In the genomic region with DNA sequence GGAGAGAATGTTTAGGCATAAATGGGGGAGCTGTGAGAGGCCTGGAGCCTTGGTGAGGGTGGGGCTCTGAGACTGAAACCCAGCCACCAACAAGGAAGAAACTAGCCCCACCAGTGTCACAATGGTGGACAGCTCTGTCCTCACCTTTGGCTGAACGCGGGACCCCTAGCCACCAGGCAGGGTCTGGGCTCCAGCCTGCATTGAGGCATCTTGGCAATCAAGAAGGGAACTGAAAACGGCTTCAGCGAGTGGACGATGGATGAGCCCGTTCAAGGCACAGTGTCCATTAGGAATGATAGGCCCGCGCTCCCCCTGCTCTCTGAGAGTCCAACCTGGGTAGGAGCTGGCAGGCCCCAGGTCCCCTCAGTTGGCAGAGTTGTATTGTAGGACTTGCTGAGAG, we compare ENCODE assay signal across 7 mouse cellular contexts. TPM values are rescaled to one million over a fixed set of nuclear protein-coding genes. Genes with fewer than 3 reads are reported as not detected.
DNase-seq lines count a peak whose midpoint lies in the region; ATAC-seq and TF ChIP-seq lines count a peak whose summit lies in the region.
"Not testable (repeated sequence)": the region's sequence is repeated elsewhere in the genome, so short reads cannot be mapped to it uniquely, and the experiment has no call there.

No protein-coding gene starts in this region.

- not testable (repeated sequence) for H3K27me3 ChIP-seq in ES-Bruce4 (ENCODE audit: control insufficient read depth, insufficient read depth, low read length, poor library complexity, severe bottlenecking); heart, embryonic 11.5 days (ENCODE audit: control insufficient read depth, insufficient read depth, low read length); kidney, embryonic 15.5 days; liver, postnatal 0 days (ENCODE audit: insufficient read depth, low read length); lung, embryonic 16.5 days (ENCODE audit: control insufficient read depth, insufficient read depth, low read depth, low read length)

- peak overlapping the region; percentile 21; the same call in 1 of the 2 replicates for H3K4me3 ChIP-seq in ES-Bruce4 (ENCODE audit: low read depth, low read length)
- not testable (repeated sequence) for H3K4me3 ChIP-seq in heart, embryonic 11.5 days (ENCODE audit: low read depth, low read length); kidney, embryonic 15.5 days (replicated peaks); liver, postnatal 0 days (ENCODE audit: low read depth, low read length); lung, embryonic 16.5 days (ENCODE audit: low read length)

- WGBS in heart, embryonic 11.5 days (ENCODE audit: insufficient replicate concordance), result 37% methylated on average over 8 of the region's 8 CpGs
- WGBS in kidney, embryonic 15.5 days, result 54% methylated on average over 8 of the region's 8 CpGs
- 60% methylated on average over 8 of the region's 8 CpGs for WGBS in liver, postnatal 0 days (ENCODE audit: insufficient replicate concordance)
- WGBS in lung, embryonic 16.5 days, result 38% methylated on average over 8 of the region's 8 CpGs

- not testable (repeated sequence) for TF ChIP-seq CTCF in ES-Bruce4 (IDR thresholded peaks at IDR 0.05; ENCODE audit: low read depth, low read length); liver, postnatal 0 days (IDR thresholded peaks at IDR 0.05; ENCODE audit: low read depth)

- not testable (repeated sequence) for H3K27ac ChIP-seq in ES-Bruce4 (ENCODE audit: insufficient read depth, low read length); heart, embryonic 11.5 days (ENCODE audit: low read depth, low read length); kidney, embryonic 15.5 days; liver, postnatal 0 days (ENCODE audit: low read depth); lung, embryonic 16.5 days (ENCODE audit: low read length)

- H3K4me1 ChIP-seq in ES-Bruce4 (ENCODE audit: control insufficient read depth, insufficient read depth, low read length); heart, embryonic 11.5 days (ENCODE audit: control insufficient read depth, insufficient read depth, low read length): not testable (repeated sequence)
- peaks cover 24% of the 10 kb centered on the region for H3K4me1 ChIP-seq in kidney, embryonic 15.5 days
- peaks cover 15% of the 10 kb centered on the region for H3K4me1 ChIP-seq in liver, postnatal 0 days (ENCODE audit: insufficient read depth)
- peaks cover 19% of the 10 kb centered on the region for H3K4me1 ChIP-seq in lung, embryonic 16.5 days (replicated peaks; ENCODE audit: control insufficient read depth, insufficient read depth, low read length)

- not testable (repeated sequence) for H3K9ac ChIP-seq in ES-Bruce4 (ENCODE audit: low read depth, poor library complexity, severe bottlenecking); heart, embryonic 11.5 days (ENCODE audit: low read depth, low read length); kidney, embryonic 15.5 days; liver, postnatal 0 days (replicated peaks); lung, embryonic 16.5 days (ENCODE audit: low read length)

- ATAC-seq in heart, embryonic 11.5 days (replicated peaks; ENCODE audit: insufficient number of reproducible peaks, low FRiP score, low TSS enrichment); kidney, embryonic 15.5 days (replicated peaks; ENCODE audit: low FRiP score); liver, postnatal 0 days; lung, embryonic 16.5 days (ENCODE audit: low read depth): not testable (repeated sequence)

- DNase-seq in cerebellum, adult 9-10 months, result peak; percentile 43
- DNase-seq in embryo, embryonic 9.5 days (ENCODE audit: extremely low spot score), result peak; percentile 18
- DNase-seq in liver, postnatal 0 days, result peak; percentile 11

- TF ChIP-seq POLR2A in ES-Bruce4 (IDR thresholded peaks at IDR 0.05; ENCODE audit: insufficient read depth, low read length), result not testable (repeated sequence)

- TF ChIP-seq EP300 in ES-Bruce4 (IDR thresholded peaks at IDR 0.05; ENCODE audit: insufficient read depth, low read depth, low read length); liver, postnatal 0 days (IDR thresholded peaks at IDR 0.05; ENCODE audit: low read depth): not testable (repeated sequence)

- H3K9me3 ChIP-seq in ES-Bruce4 (replicated peaks; ENCODE audit: control insufficient read depth, insufficient read depth, low read length, poor library complexity, severe bottlenecking); heart, embryonic 11.5 days (replicated peaks; ENCODE audit: control insufficient read depth, low read length); kidney, embryonic 15.5 days (replicated peaks); liver, postnatal 0 days (ENCODE audit: low read length); lung, embryonic 16.5 days (ENCODE audit: control insufficient read depth, low read length): not testable (repeated sequence)

- peak overlapping the region; percentile 1; the same call in 1 of the 2 replicates for H3K4me2 ChIP-seq in heart, embryonic 11.5 days
- H3K4me2 ChIP-seq in kidney, embryonic 15.5 days, result 0 out of 2 replicates have a peak overlapping the region, but pooled peaks have one; percentile 19
- not testable (repeated sequence) for H3K4me2 ChIP-seq in liver, postnatal 0 days (ENCODE audit: low read depth, low read length)
- 0 out of 2 replicates have a peak overlapping the region, but pooled peaks have one; percentile 11 for H3K4me2 ChIP-seq in lung, embryonic 16.5 days (ENCODE audit: low read depth, low read length)

- not testable (repeated sequence) for H3K36me3 ChIP-seq in ES-Bruce4 (ENCODE audit: control insufficient read depth, insufficient read depth, low read length, poor library complexity, severe bottlenecking); heart, embryonic 11.5 days (ENCODE audit: control insufficient read depth, insufficient read depth, low read length); kidney, embryonic 15.5 days; liver, postnatal 0 days (replicated peaks; ENCODE audit: insufficient read depth, low read length); lung, embryonic 16.5 days (ENCODE audit: control insufficient read depth, insufficient read depth, low read length)

RNA-seq across cellular contexts. Expression of a gene that starts 0.9 kb away (rescaled TPM):
- polyA plus RNA-seq in ES-Bruce4 (2011; ENCODE audit: insufficient read depth, insufficient read length, low read depth, missing spikeins), result 12.9 and 13.8 TPM in 2 replicates
- 2.2 TPM in 2 replicates for polyA plus RNA-seq in heart, embryonic 11.5 days (2014; fragmentation: Nextera tagmentation; extraction: Ambion mirVana)
- 3.6 and 3.7 TPM in 2 replicates for polyA plus RNA-seq in kidney, embryonic 15.5 days (2015; fragmentation: Nextera tagmentation; extraction: Ambion mirVana)
- polyA plus RNA-seq in liver, postnatal 0 days (2015; fragmentation: Nextera tagmentation; extraction: Ambion mirVana), result 0.82 and 1.1 TPM in 2 replicates
- polyA plus RNA-seq in lung, embryonic 16.5 days (2015; fragmentation: Nextera tagmentation; extraction: Ambion mirVana), result 2.2 and 2.5 TPM in 2 replicates

RNA-seq across cellular contexts. Expression of a gene that starts 53.4 kb away (rescaled TPM):
- polyA plus RNA-seq in ES-Bruce4 (2011; ENCODE audit: insufficient read depth, insufficient read length, low read depth, missing spikeins), result 12.3 and 12.8 TPM in 2 replicates
- 58.2 and 58.7 TPM in 2 replicates for polyA plus RNA-seq in heart, embryonic 11.5 days (2014; fragmentation: Nextera tagmentation; extraction: Ambion mirVana)
- 53.7 and 59.3 TPM in 2 replicates for polyA plus RNA-seq in kidney, embryonic 15.5 days (2015; fragmentation: Nextera tagmentation; extraction: Ambion mirVana)
- 81.0 and 97.6 TPM in 2 replicates for polyA plus RNA-seq in liver, postnatal 0 days (2015; fragmentation: Nextera tagmentation; extraction: Ambion mirVana)
- 51.0 and 54.4 TPM in 2 replicates for polyA plus RNA-seq in lung, embryonic 16.5 days (2015; fragmentation: Nextera tagmentation; extraction: Ambion mirVana)
